Mouse (Mus musculus): Measurements from ENCODE around the gene Wdr12. TPM values are rescaled to one million over a fixed set of nuclear protein-coding genes. Genes with fewer than 3 reads are reported as not detected.

Wdr12 gene
- polyA plus RNA-seq, 1 experiment from 2014 or later: 50.2 TPM

DNA sequence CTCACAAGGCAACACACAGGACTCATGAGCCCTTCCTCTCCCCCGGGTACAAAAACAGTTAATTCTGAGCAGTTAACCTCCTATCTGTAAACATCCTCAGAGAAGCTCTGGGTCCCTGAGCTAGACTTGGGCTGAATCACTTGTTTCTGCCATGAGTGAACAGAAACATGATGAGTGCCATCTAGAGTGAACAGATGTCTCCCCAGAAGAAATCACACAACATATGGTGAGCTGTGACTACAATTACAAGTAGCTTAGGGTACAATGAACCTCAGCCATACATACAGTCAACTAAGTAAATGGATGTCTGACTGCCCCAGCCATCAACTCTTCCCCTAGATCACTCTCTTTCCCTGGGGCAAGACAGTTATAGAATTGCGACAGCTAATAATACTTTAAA is 63.4 kb downstream of the Wdr12 start:
- Histone ChIP-seq H3K27ac (ENCODE audit: low read depth, low read length) (no peak overlapping the region), H3K4me3 (ENCODE audit: low read depth, low read length) (no peak overlapping the region), H3K4me1 (replicated peaks; ENCODE audit: control insufficient read depth, insufficient read depth, low read length) (no peaks in the 10 kb centered on the region), H3K9ac (ENCODE audit: low read depth, low read length) (no peak overlapping the region), H3K4me2 (replicated peaks; ENCODE audit: low read depth, low read length) (no peak overlapping the region), H3K36me3 (ENCODE audit: control insufficient read depth, insufficient read depth, low read length) (no peaks in the 10 kb centered on the region), H3K9me3 (ENCODE audit: control insufficient read depth, low read length) (no peaks in the 10 kb centered on the region), H3K27me3 (ENCODE audit: control insufficient read depth, insufficient read depth, low read length) (no peaks in the 10 kb centered on the region)
- WGBS: 85% methylated on average over 2 of the region's 2 CpGs
- DNase-seq (ENCODE audit: low spot score): no peak
- ATAC-seq (ENCODE audit: low FRiP score): no peak

Other genes starting within 250 kb of the Wdr12 start
- 20.2 and 20.8 TPM in 2 replicates for gene Fam117b, start 185.6 kb downstream of the Wdr12 start, polyA plus RNA-seq (2014; fragmentation: Nextera tagmentation; extraction: Ambion mirVana)
- 4.2 and 4.5 TPM in 2 replicates for gene Ica1l, start 55.5 kb downstream of the Wdr12 start, polyA plus RNA-seq (2014; fragmentation: Nextera tagmentation; extraction: Ambion mirVana)
- gene Carf, start 398 bp downstream of the Wdr12 start, polyA plus RNA-seq (2014; fragmentation: Nextera tagmentation; extraction: Ambion mirVana): 5.7 and 5.9 TPM in 2 replicates
- gene Nbeal1, start 82.0 kb upstream of the Wdr12 start, polyA plus RNA-seq (2014; fragmentation: Nextera tagmentation; extraction: Ambion mirVana): 7.9 and 10.9 TPM in 2 replicates
- gene Cyp20a1, start 244.7 kb upstream of the Wdr12 start, polyA plus RNA-seq (2014; fragmentation: Nextera tagmentation; extraction: Ambion mirVana): 18.3 and 21.2 TPM in 2 replicates